Mouse (Mus musculus): ENCODE data around the gene Dbp.

DNA sequence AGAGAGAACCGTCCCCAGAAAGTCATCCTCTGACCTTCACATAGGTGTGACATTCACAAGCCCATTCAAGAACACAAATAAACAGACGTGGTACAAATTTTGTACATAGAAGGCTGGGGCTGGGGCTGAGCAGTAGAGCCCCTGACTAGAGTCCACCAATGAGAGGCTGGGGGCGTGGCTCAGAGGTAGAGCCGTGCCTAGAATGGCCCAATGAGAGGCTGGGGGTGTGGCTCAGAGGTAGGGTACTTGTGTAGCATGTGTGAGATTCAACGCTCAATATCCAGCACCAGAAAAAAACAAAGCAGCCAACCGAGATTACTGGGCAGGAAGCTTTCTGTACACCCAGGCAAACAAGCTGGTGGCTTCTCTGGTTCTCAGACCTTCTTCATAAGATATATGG is 50.8 kb downstream of the Dbp start:
- TF ChIP-seq EP300 (IDR thresholded peaks at IDR 0.05; ENCODE audit: low read depth) (no peak), CTCF (IDR thresholded peaks at IDR 0.05; ENCODE audit: low read depth) (no peak)
